Mouse (Mus musculus): ENCODE data around the gene Lmf1.

DNA sequence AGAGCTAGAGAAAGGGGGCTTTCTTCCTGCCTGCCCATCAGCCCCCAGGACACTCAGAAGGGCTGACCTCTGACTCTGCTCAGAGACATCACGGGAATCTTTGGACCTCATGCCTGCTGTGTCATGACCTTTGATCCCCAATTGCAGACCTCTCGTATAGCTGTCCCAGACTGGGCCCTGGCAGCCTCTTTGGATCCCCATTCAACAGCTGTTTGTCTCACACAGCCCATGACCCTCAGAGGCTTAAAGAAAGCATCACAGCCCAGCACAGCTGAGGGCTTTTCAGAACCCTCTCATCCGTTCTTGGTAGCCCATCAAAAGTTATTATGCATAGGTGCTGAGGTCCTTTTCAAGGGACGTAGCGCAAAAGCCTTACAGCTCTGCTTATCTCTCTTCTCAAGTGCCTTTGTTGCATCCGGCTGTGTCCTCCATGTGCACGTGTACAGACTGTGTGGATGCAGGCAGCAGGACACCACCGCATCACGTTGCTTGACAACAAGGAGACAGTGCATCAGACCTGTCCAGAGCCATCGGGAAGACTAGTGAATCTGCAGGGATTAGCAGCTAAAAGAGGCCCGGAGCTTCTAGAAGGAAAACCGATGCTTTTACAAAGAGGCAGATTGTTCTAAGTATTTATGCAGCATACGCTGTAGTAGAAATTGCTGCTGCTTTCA, 45.7 kb downstream of the Lmf1 start:
- TF ChIP-seq POLR2A (IDR thresholded peaks at IDR 0.05; ENCODE audit: insufficient read depth, low read length) (no peak), CTCF (IDR thresholded peaks at IDR 0.05; ENCODE audit: low read depth, low read length) (no peak)

Data from ES-Bruce4 (cell line).